Mouse (Mus musculus) brain, embryonic 14.5 days (tissue): ENCODE data around the gene Cer1.

Experiments used
- CTCF ChIP-seq: fragments of 200-500 bp; IDR thresholded peaks from 2 replicates; pipeline ENCODE4 v1.5.1; 2012; ENCODE audit warnings: inconsistent platforms, mild to moderate bottlenecking, moderate library complexity, borderline replicate concordance; ENCODE audit not compliant: insufficient read depth, insufficient read length; ENCODE audit errors: extremely low read depth
- POLR2A ChIP-seq: fragments of 200-500 bp; IDR thresholded peaks from 2 replicates; pipeline ENCODE4 v1.6.1; 2012; ENCODE audit warnings: mild to moderate bottlenecking, inconsistent platforms, borderline replicate concordance; ENCODE audit not compliant: poor library complexity, insufficient read depth, insufficient read length, severe bottlenecking; ENCODE audit errors: extremely low read depth

DNA sequence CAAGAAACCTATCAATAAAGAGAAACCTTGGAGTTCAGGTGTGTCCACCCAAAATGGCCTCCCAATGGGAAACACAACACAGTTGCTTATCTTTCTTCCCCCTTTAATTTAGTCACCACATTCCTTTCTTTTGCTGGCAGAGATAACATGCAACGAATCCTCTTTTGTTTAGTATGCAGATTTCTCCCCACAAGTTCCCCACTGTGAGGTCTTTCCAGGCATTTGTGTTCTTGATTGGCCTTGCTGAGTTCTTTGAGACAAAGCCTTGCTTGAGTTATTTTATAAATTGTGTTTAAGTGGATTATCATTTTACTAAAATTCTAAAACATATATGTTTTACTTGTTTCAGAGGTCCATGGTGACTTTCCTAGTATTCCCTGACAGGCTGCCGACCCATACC, 1.2 kb upstream of the Cer1 start:
- TF ChIP-seq CTCF: no peak
- no peak for TF ChIP-seq POLR2A
